Mouse (Mus musculus) gastrocnemius, postnatal 10 days (tissue): Measurements from ENCODE around the gene Clec2i. TPM values are rescaled to one million over a fixed set of nuclear protein-coding genes. Genes with fewer than 3 reads are reported as not detected.
A peak's percentile ranks its signal among the peaks of the same experiment; 100 is the strongest.
"Not testable (repeated sequence)": the region's sequence is repeated elsewhere in the genome, so short reads cannot be mapped to it uniquely, and the experiment has no call there.

Source experiments
- DNase-seq: peaks from one replicate; pipeline ENCODE4 v3.0.0; 2021; ENCODE audit warnings: mixed read lengths
- total RNA-seq, 2 experiments: library from RNA; stranded (reverse); gene quantifications; 2 replicates each; pipeline ENCODE4 v1.2.3; 2021

Gene Clec2i
- total RNA-seq, 2 experiments from 2014 or later = 0.16 TPM; not detected in 1

DNA sequence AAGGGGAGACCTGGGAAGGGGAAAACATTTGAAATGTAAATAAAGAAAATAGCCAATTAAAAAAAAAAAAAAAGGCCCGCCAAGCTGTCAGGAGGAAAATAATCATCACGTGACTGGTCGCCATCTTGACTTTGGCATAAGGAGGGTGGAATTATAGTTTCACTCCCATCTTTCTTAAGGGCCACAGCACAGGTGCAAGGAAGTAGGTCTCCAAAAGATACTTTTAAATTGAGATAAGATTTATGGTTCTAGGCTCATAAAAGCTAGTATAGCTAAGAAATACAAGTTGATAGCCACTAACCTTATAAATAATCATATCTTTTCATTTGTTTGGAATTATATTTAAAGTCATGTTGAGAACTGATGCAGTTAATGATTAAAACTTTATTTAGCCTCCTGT lies 32.5 kb upstream of the Clec2i start:
- DNase-seq = no peak

DNA sequence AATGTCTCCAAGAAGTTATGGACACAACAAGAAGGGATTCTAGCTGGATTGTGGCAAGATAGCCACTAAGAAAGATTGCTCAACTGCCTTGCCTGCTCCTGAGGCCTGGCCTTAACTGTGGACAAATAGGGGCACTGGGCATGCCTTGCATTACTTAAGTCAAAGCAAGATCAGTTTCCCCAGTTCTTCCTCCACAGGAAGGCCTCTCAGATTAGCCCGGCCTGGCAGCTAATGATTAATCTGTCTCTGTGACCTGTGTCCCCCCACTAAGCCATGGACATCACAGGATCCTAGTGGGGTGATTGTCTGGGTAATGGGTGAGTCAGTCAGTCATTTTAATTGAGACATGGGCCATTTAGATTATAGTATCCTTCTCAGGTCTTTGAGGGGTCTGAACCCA lies 31.9 kb upstream of the Clec2i start:
- DNase-seq = no peak

DNA sequence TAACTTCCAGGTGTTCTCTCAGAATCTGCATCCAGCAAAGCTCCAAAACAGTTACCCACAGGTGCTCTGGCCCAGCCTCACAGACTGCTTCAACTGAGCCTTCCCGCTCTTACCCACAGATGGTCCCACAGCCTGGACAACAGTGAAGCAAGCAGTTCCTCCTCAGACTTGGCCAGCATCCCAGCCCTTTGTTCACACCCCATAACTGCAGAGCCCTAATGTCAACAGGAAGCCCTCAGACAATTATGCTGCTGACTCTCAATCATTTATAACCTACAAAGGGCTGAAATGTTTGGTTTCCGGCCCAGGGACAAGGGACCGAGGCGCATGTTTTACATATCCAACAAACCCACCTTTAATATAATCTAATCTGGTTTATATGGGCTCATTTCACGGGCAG lies 31.1 kb upstream of the Clec2i start:
- peak; percentile 63 for DNase-seq

DNA sequence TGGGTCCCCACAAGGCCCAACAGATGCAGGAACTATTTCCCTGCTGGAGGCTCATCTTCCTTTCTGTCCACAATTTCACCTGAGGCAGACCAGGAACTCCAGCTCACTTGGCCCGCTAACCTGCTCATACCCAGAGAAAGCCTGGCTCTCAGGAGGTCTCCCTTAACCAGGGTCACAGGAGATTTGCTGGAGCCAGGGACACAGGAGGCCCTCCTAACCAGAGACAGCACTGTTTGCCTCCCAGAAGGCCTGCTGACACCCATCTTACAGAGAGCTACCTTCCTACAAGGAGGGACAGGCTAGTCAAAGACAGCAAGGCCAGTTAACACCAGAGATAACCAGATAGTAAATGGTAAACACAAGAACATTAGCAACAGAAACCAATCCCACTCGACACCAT lies 29.4 kb upstream of the Clec2i start:
- no peak for DNase-seq

DNA sequence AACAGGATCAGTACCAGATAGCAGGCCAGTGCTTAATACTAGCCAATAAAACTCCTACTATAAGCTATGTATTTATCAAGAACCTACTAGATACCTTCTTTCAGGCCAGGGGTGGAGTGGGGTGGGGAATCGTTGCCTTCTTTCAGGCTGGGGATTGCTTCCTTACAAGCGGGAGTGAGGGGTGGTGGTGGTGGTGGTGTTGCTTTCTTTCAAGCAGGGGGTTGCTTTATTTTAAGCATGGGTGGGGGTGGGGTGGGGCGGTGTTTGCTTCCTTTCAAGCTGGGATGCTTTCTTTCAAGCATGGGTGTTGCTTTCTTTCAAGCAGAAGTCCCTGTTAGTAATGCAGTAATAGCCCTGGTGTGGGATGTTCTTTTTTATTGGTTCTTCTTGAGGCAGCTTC lies 18.5 kb upstream of the Clec2i start:
- DNase-seq = no peak

DNA sequence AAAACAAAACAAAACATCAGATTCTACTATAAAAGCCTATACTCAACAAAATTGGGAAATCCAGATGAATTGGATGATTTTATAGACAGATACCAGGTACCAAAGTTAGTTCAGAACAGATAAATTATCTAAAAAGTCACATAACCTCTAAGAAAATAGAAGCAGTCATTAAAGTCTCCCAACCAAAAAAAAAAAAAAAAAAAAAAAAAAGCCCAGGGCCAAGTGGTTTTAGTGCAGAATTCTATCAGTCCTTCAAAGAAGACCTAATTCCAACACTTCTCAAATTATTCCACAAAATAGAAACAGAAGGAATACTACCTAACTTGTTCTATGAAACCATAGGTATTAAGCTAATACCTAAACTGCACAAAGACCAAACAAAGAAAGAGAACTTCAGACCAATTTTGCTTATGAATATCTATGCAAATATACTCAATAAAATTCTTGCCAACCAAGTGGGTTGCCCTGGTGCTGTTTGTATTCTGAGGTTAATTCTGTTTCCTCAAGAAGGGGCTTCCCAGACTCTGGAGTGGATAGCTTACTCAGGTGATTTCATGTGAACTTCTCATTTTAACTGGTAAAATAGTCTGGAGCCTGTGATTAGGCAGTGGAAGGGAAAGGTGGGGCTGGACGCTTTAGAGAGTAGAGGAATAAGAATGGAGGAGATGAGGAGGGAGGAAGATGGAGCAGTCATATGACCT lies 15.3 kb upstream of the Clec2i start:
- DNase-seq = no peak

DNA sequence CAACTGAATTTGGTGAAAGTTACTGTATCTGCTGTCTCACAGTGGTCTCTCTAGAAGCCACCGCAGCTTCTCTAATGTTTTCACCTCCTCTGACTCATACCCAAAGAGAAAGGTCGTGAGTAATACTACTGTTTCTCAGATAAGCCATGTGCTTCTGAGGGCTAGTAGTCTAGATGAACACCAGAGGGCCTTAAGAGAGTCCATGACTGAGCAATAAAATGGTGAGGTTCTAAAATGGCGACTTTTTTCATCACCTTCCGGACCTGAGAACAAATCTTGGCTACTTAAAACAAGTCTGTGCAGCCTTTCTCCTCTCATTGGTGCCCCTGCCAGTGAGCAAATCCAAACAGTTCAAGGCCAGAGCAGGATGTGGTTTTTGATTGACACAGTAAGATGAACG lies 1.4 kb downstream of the Clec2i start:
- DNase-seq = no peak

DNA sequence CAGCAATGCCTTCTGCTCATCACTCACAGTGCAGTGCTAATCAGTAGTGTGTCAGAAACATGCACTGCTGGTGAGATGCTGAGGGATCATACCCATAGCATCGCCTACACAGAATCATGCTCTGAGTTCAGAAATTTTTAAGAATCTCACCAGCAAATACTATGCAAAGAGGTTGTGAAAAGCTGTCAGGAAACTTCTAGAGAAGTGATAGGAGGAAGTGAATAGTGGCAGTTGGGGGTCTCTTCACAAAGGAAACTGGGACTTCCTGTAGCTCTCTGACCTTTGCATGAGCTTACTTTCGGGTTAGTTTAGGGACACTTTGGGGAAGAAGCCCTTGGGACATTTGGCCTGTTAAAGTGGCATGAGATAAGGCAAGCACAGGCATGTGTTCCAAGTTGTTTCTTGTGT lies 3.6 kb downstream of the Clec2i start, which contains the start of gene BC035044:
Gene BC035044 (minus strand): TSS at position 179 of the 408 bp plus-strand sequence.
- DNase-seq = no peak

DNA sequence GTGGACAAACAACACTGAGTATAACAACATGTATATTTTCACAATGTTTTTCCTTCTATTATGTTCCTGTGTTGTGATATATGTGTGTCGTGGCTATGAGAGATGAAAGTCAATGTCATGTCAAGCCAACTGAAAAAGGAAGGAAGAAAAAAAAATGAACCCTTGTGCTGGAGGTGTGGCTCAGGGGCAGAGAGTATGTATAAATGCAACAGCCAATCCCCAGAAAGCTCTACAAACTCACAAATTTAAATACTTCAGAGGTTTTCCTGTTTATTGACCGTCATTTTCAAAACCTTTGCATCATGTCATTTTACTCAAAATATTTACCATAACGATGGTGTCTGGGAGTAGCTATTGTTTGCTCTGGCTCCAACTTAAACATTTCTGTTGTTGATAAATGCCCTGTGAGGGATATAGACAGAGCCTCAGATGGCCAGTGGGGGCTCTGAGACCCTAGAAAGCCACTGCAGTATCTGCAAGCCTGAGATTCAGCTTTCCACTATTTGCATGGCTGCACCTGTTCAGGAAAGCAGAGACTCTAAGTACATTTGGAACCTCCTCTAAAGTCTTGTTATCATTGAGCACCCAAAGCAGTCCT lies 8.1 kb downstream of the Clec2i start:
- no peak for DNase-seq

DNA sequence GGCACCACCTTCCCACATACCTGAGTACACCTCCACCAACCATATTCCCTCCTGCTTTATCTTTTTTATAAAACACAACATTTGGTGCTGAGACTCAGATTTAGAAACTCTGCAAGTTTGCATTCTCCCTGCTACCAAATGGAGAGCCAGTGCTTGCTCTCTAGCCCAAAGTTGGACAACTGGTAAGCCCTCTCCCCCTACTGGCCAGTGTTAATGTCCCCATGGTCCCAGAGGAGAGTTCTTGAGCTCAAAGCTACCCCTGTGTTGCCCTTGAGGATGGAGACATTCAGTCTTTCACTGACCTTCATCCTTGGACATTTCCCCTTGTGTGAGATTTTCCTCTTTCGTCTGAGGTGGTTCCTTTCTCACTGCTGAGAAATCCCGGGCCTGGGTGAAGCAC lies 12.7 kb downstream of the Clec2i start:
- no peak for DNase-seq

DNA sequence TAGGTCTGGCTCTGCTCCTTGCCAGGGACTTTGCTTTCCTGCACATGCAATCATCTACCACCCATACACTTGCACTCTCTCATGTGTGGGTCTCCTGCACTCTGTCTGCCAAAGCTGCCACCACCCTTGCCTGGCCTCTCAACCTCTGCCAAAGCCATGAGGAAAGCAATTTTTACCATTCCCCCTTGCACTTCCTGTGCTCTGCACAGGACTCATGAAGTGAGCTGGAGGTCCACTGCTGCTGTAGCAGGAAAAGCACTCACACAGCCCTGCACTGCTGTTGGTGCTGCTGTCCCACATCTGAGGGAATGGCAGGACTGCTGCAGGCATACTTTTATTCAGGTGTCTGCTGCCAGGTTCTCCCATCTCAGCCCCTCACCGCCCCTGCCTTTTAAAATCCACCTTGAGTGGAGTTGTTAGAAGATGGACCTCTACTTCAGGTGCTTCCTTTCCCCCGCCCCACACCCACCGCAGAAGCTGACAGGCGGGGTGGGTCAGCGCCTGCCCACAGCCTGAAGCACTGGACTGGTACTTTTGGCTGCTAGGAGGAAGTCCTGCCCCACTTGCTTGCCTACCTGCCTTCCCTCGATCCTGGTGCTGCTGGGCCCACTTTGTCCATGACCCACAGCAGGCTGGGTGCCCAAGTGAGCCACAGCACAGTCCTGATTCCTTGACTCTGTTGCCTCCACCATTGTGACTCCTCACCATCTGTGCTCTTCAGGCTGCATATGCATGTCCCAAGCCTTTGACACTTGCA lies 13.6 kb downstream of the Clec2i start:
- not testable (repeated sequence) for DNase-seq

DNA sequence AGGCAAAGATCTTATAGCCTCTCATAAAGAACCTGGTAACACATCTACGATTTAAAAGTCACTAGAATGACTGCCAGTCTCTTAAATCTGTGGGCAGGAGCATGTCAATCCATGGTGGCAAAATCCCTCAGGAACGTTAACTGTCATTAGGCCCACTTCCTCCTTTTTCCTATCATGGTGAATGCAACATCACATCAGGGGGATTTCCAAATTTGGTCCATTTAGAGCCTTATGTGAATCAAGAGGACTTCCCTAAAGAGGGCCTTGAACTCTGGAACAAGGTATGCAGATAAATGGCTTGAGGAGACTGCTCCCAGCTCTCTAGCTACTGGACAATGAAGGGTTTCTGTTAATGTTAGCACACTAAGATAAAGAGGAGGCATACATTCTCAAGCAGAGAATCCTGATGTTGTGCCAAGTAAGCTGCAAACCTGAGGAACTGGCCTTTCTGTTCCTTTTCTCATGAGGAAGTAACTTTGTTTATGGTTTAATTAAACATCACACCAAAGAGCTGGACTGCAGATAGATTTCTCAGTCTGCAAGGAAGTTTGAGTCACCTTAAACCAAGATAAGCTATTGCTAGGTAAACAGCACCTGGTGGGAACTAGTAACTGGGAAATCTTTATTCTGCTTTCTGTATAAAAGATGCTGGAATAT lies 26.3 kb downstream of the Clec2i start:
- DNase-seq = no peak

DNA sequence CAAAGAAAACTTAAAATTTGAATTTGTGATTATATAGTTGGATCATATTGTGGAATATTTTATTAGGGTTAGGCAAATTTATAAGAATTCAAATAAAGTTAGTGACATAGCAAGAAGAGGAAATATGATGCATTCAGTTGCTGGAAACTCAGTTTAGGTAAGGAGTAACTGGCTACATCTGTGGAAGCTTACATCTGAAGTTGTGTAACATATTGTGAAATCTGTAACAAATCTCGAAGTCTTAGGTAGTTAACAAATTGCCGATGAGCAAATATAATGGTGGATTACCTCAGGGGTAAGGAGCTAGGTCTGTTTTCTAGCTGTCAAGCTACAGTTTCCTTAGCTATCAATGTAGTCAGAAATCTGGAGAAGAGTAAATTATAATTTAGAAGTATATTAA lies 29.9 kb downstream of the Clec2i start:
- no peak for DNase-seq

DNA sequence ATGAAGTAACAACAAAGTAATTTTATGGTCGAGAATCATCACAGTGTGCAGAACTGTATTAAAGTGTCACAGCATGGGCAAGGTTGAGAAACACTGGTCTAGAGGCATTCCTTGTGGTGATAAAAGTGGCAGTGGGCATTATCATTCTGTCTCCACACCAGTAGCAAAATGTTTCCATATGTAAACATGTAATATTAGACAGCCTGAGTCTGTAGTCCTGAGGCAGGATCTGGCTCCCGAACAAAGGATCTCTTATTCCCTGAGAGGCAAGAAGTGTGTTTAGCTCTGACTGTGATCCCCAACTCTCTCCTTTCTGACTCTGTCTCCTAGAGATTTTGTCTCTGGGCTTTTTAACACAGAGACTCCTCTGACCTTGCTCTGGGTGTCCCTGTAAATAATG lies 45.7 kb downstream of the Clec2i start:
- no peak for DNase-seq

DNA sequence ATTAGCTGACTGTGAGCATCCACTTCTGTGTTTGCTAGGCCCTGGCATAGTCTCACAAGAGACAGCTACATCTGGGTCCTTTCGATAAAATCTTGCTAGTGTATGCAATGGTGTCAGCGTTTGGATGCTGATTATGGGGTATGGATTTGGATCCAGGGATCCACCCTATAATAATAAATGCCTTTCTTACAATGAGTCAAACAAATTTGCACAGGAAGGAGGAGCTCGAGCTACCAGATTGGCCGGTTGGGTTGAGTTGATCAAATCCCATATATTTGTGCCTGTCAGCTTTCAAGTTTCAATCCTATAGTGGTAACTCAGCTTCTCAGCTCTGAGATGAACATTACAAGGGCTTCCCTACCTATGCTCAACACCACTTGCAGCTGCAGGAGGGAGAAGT lies 46.7 kb downstream of the Clec2i start, which contains the start of gene Clec2g:
Gene Clec2g (plus strand): TSS at position 301 of the 400 bp plus-strand sequence.
- DNase-seq = not testable (repeated sequence)

DNA sequence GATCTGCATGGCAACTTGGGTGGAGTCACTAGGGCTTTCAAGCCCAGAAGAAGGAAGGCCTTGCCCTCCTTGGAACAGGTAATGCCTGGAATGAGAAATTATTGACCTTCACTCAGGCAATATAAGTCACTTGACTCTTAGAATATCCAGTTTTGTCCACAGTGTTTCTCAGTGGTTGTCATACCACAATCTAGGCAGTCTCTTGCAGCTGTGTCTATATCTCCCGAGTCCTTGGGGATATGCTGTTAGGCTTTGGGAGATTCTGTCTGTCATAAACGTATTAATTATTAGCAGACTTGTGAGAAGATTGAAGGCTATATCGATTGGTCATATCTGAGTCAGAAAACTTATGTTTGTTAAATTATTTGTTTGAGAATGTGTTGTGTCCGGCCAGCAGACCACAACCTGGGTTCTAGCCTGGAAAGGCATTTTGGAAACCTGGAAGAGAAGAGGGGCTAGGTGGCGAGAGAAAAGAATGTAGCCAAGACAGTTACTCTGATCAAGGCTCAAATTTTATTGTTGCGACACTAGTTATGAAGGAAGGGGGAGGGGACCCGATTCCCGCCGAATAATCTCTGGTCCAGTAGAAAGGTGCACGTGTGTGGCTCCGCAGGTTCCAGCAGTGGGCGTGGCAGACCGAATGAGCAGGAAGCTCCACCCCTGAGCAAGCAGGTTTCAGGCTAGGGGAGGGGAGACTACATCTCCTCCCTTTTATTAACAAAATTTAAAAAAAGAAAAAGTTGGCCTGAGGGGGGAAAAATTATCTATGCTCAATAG lies 48.7 kb downstream of the Clec2i start:
- not testable (repeated sequence) for DNase-seq

DNA sequence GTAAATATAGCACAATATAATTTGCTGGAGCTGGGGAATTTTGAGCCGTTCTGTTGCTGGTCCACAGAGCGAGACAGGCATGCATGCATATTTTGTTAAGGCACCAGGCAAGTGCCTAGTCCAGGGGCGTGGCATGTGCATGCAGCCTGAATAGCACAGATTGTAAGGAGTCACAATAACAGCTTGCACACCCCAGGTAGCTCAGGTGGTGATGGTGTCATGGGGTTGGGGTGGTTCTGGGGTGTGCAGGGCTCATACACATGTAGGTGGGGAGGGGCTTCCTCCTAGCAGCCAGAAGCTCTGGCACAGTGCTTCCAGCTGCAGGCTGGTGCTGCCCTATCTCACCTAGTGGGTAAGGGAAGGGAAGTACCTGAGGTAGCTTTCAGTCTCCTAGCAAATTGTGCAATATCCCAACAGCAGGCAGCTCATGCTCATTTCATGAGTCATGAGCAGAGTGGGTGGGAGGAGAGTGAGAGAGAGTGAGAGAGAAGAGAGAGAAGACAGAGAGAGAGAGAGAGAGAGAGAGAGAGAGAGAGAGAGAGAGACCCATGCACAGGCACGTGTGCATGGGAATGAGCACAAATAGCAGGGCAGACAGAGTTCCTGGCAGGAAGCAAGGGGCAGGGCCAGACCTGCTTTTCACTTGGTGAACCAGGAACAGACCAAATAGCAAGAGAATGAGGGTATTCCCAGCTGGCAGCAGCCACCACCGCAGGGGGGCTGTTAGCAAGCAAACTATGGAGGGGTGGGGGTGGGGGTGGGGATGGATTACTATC lies 54.4 kb downstream of the Clec2i start:
- no peak for DNase-seq

DNA sequence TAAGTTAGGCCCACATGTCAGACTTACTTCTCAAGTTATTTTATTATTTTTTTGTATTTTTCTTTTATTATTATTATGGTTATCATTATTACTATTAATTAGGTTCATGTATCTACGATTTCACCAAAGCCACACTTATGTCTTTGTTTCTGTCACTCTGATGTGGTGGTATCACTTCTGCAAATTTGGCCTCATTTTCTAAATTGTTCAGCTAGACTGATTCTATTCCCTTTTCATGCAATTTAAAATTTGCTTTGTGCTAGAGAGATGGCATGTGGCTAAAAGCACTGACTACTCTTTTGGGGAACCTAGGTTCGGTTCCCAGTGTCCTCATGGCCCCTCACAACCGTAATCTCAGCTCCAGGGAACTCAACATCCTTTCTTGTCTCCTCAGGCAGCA lies 58.2 kb downstream of the Clec2i start:
- DNase-seq = no peak
